Mouse (Mus musculus) kidney, embryonic 14.5 days (tissue): ENCODE results near the gene Mtch1. TPM values are rescaled to one million over a fixed set of nuclear protein-coding genes. Genes with fewer than 3 reads are reported as not detected.

Experiments
- ATAC-seq: fragments of 200-750 bp; cut with Nextera tagmentation; 2 replicates; pipeline ENCODE4 v1.8.0; 2017; ENCODE audit warnings: moderate number of reproducible peaks, mild to moderate bottlenecking, moderate TSS enrichment, moderate library complexity; ENCODE audit not compliant: low FRiP score, low TSS enrichment
- H3K27ac ChIP-seq: fragments of 300-500 bp; sonication (generic); 2 replicates; pipeline ENCODE4 v1.5.1; 2014; ENCODE audit warnings: low read depth, mild to moderate bottlenecking, low read length, moderate library complexity, mixed read lengths
- H3K27me3 ChIP-seq: fragments of 300-500 bp; sonication (generic); 2 replicates; pipeline ENCODE4 v1.6.1; 2014; ENCODE audit warnings: mild to moderate bottlenecking, low read length; ENCODE audit not compliant: control insufficient read depth, insufficient read depth
- H3K36me3 ChIP-seq: fragments of 300-500 bp; sonication (generic); 2 replicates; pipeline ENCODE4 v1.6.1; 2014; ENCODE audit warnings: low read length, mixed read lengths; ENCODE audit not compliant: control insufficient read depth, insufficient read depth
- H3K4me1 ChIP-seq: fragments of 300-500 bp; sonication (generic); 2 replicates; pipeline ENCODE4 v1.6.1; 2014; ENCODE audit warnings: low read length, mixed read lengths; ENCODE audit not compliant: control insufficient read depth, insufficient read depth
- H3K4me2 ChIP-seq: fragments of 300-500 bp; sonication (generic); replicated peaks from 2 replicates; pipeline ENCODE4 v1.6.1; 2014; ENCODE audit warnings: low read depth, mild to moderate bottlenecking, low read length
- H3K4me3 ChIP-seq: fragments of 300-500 bp; sonication (generic); 2 replicates; pipeline ENCODE4 v1.5.1; 2014; ENCODE audit warnings: mild to moderate bottlenecking, low read length
- H3K9ac ChIP-seq: fragments of 300-500 bp; sonication (generic); 2 replicates; pipeline ENCODE4 v1.6.1; 2014; ENCODE audit warnings: low read depth, mild to moderate bottlenecking, low read length, moderate library complexity
- H3K9me3 ChIP-seq: fragments of 300-500 bp; sonication (generic); 2 replicates; pipeline ENCODE4 v1.6.1; 2016; ENCODE audit warnings: low read length; ENCODE audit not compliant: control insufficient read depth
- WGBS: fragments of 180-500 bp; shearing (Covaris S2); extraction: QIAGEN DNeasy Blood & Tissue Kit; methylation state at CpG from one replicate; pipeline ENCODE4 v1.1.7; 2014; 5-methylcytosine and 5-hydroxymethylcytosine counted together
- polyA plus RNA-seq: library from polyadenylated mRNA; unstranded; fragments of >200 nt; fragmentation: Nextera tagmentation; extraction: Ambion mirVana; gene quantifications from 2 replicates; pipeline ENCODE4 v1.2.1, GENCODE M21; 2014

Mtch1 gene
- polyA plus RNA-seq, 1 experiment from 2014 or later: 364 TPM

GRCm38 (mm10) chr17:29282216-29282952 is 65.3 kb downstream of the Mtch1 start:
- Histone ChIP-seq H3K4me1 (no peaks in the 10 kb centered on the region), H3K9ac (no peak overlapping the region), H3K9me3 (no peaks in the 10 kb centered on the region), H3K4me3 (no peak overlapping the region), H3K36me3 (peaks cover 19% of the 10 kb centered on the region), H3K4me2 (no peak overlapping the region), H3K27ac (no peak overlapping the region), H3K27me3 (no peaks in the 10 kb centered on the region)
- no peak for ATAC-seq
- 84% methylated on average over 21 of the region's 21 CpGs for WGBS

Other genes with a start within 250 kb of the Mtch1 start
- 0.39 TPM in 1 of 2 replicates, not detected in the other for gene Rab44, start 233.8 kb downstream of the Mtch1 start, polyA plus RNA-seq
- gene Cpne5, start 109.8 kb downstream of the Mtch1 start, polyA plus RNA-seq: 11.3 and 12.3 TPM in 2 replicates
- gene Ppil1, start 83.7 kb downstream of the Mtch1 start, polyA plus RNA-seq: 161 and 169 TPM in 2 replicates
- 59.8 and 63.3 TPM in 2 replicates for gene BC004004, start 79.1 kb downstream of the Mtch1 start, polyA plus RNA-seq
- gene Pi16, start 30.3 kb downstream of the Mtch1 start, polyA plus RNA-seq: 0.32 and 0.90 TPM in 2 replicates
- gene Fgd2, start 13.0 kb upstream of the Mtch1 start, polyA plus RNA-seq: 9.5 and 9.6 TPM in 2 replicates
- 12.6 and 15.6 TPM in 2 replicates for gene Pim1, start 142.8 kb upstream of the Mtch1 start, polyA plus RNA-seq
- gene Gm17657, start 201.7 kb upstream of the Mtch1 start, polyA plus RNA-seq: not detected in 2 replicates
- 11.5 and 18.5 TPM in 2 replicates for gene Tbc1d22b, start 201.9 kb upstream of the Mtch1 start, polyA plus RNA-seq
- 0.42 and 0.76 TPM in 2 replicates for gene Tmem217, start 204.5 kb upstream of the Mtch1 start, polyA plus RNA-seq